In genomic region chr6:147540942-147541341, GRCm38 (mm10) we compare ENCODE assay signal across 25 mouse cellular contexts.
A peak's percentile ranks its signal among the peaks of the same experiment; 100 is the strongest.
DNase-seq lines count a peak whose midpoint lies in the region; ATAC-seq and TF ChIP-seq lines count a peak whose summit lies in the region.
"Had no signal": no experiment of that assay in that cellular context is flagged by ENCODE, and none has a peak within 500 bp of the region (broad histone marks: within the 10 kb centered on the region; RNA-seq: fewer than 3 reads in every experiment).

No protein-coding gene starts in this region.

- H3K9me3 ChIP-seq in embryonic facial prominence, embryonic 14.5 days (ENCODE audit: control insufficient read depth, low read length): 0 out of 2 replicates have a peak, but pooled peaks cover 6% of the 10 kb centered on the region
- H3K9me3 ChIP-seq in embryonic facial prominence, embryonic 10.5 days: no peaks in the 10 kb centered on the region
- peaks cover 3% of the 10 kb centered on the region; the same call in 1 of the 2 replicates for H3K9me3 ChIP-seq in kidney, embryonic 16.5 days (ENCODE audit: low read length)
- no peaks in the 10 kb centered on the region for H3K9me3 ChIP-seq in midbrain, embryonic 11.5 days (ENCODE audit: control insufficient read depth, low read length)
- no peaks in the 10 kb centered on the region for H3K9me3 ChIP-seq in midbrain, embryonic 13.5 days
- H3K9me3 ChIP-seq: embryonic facial prominence, embryonic 12.5 days; forebrain, embryonic 10.5 days; heart, embryonic 12.5 days; heart, embryonic 15.5 days; hindbrain, embryonic 10.5 days; hindbrain, embryonic 13.5 days had no signal

- no peaks in the 10 kb centered on the region for H3K36me3 ChIP-seq in embryonic facial prominence, embryonic 14.5 days (ENCODE audit: control insufficient read depth, insufficient read depth, low read length)
- H3K36me3 ChIP-seq in embryonic facial prominence, embryonic 10.5 days (replicated peaks): no peaks in the 10 kb centered on the region
- H3K36me3 ChIP-seq in kidney, adult 2 months (ENCODE audit: control insufficient read depth, insufficient read depth, low read length): no peaks in the 10 kb centered on the region; the same call in 1 of the 2 replicates
- H3K36me3 ChIP-seq in kidney, embryonic 16.5 days (ENCODE audit: insufficient read depth, low read length): peaks cover 2% of the 10 kb centered on the region; the same call in 1 of the 2 replicates
- no peaks in the 10 kb centered on the region for H3K36me3 ChIP-seq in midbrain, embryonic 11.5 days (ENCODE audit: control insufficient read depth, insufficient read depth, low read length)
- H3K36me3 ChIP-seq in midbrain, embryonic 13.5 days: peaks cover 6% of the 10 kb centered on the region; the same call in 1 of the 2 replicates
- H3K36me3 ChIP-seq: embryonic facial prominence, embryonic 12.5 days; forebrain, embryonic 10.5 days; heart, embryonic 15.5 days had no signal

- H3K4me3 ChIP-seq in embryonic facial prominence, embryonic 14.5 days (ENCODE audit: low read depth, low read length): no peak overlapping the region
- no peak overlapping the region for H3K4me3 ChIP-seq in embryonic facial prominence, embryonic 10.5 days
- H3K4me3 ChIP-seq in kidney, adult 2 months (ENCODE audit: insufficient read depth, low read depth, low read length): no peak overlapping the region
- H3K4me3 ChIP-seq in kidney, embryonic 16.5 days (ENCODE audit: low read length): no peak overlapping the region
- H3K4me3 ChIP-seq in midbrain, embryonic 11.5 days (ENCODE audit: low read depth, low read length): no peak overlapping the region
- H3K4me3 ChIP-seq in midbrain, embryonic 13.5 days (replicated peaks): no peak overlapping the region
- H3K4me3 ChIP-seq: embryonic facial prominence, embryonic 12.5 days; forebrain, embryonic 10.5 days; forebrain, embryonic 13.5 days; heart, embryonic 12.5 days; heart, embryonic 15.5 days; hindbrain, embryonic 10.5 days; hindbrain, embryonic 13.5 days had no signal

- DNase-seq in embryonic facial prominence, embryonic 14.5 days (ENCODE audit: low spot score): peak; percentile 36
- DNase-seq in embryonic facial prominence, embryonic 10.5 days (ENCODE audit: low spot score): no peak
- DNase-seq in kidney, adult 2 months: peak; percentile 48
- peak; percentile 6 for DNase-seq in midbrain, embryonic 11.5 days (ENCODE audit: low spot score, missing footprints)
- DNase-seq: adrenal gland, postnatal 10 days; adrenal gland, postnatal 36 days; cerebellum, adult 18-20 months; cerebellum, adult 9-10 months; cerebellum, postnatal 14 days; gastrocnemius, postnatal 10 days; gastrocnemius, postnatal 36 days; heart, postnatal 10 days; heart, postnatal 36 days had no signal

- H3K4me2 ChIP-seq in embryonic facial prominence, embryonic 14.5 days (ENCODE audit: low read depth, low read length): no peak overlapping the region
- no peak overlapping the region for H3K4me2 ChIP-seq in kidney, embryonic 16.5 days (replicated peaks; ENCODE audit: low read depth, low read length)
- no peak overlapping the region for H3K4me2 ChIP-seq in midbrain, embryonic 11.5 days
- no peak overlapping the region for H3K4me2 ChIP-seq in midbrain, embryonic 13.5 days (replicated peaks)
- H3K4me2 ChIP-seq: embryonic facial prominence, embryonic 12.5 days; forebrain, embryonic 13.5 days; heart, embryonic 12.5 days; heart, embryonic 15.5 days; hindbrain, embryonic 13.5 days had no signal

- no peak overlapping the region for H3K9ac ChIP-seq in embryonic facial prominence, embryonic 14.5 days (ENCODE audit: low read depth, low read length)
- H3K9ac ChIP-seq in kidney, embryonic 16.5 days (replicated peaks; ENCODE audit: low read length): no peak overlapping the region
- H3K9ac ChIP-seq in midbrain, embryonic 11.5 days (ENCODE audit: low read length): no peak overlapping the region
- H3K9ac ChIP-seq in midbrain, embryonic 13.5 days (replicated peaks): no peak overlapping the region
- H3K9ac ChIP-seq: embryonic facial prominence, embryonic 12.5 days; forebrain, embryonic 13.5 days; heart, embryonic 12.5 days; heart, embryonic 15.5 days; hindbrain, embryonic 13.5 days had no signal

- no peak overlapping the region for H3K27ac ChIP-seq in embryonic facial prominence, embryonic 14.5 days (replicated peaks; ENCODE audit: low read depth, low read length)
- H3K27ac ChIP-seq in embryonic facial prominence, embryonic 10.5 days (replicated peaks): no peak overlapping the region
- peak overlapping the region; percentile 36; the same call in 1 of the 2 replicates for H3K27ac ChIP-seq in kidney, adult 2 months (ENCODE audit: insufficient read depth, low read depth, low read length)
- no peak overlapping the region for H3K27ac ChIP-seq in kidney, embryonic 16.5 days (ENCODE audit: low read length)
- H3K27ac ChIP-seq in midbrain, embryonic 11.5 days (ENCODE audit: low read depth, low read length): no peak overlapping the region
- H3K27ac ChIP-seq in midbrain, embryonic 13.5 days: no peak overlapping the region
- H3K27ac ChIP-seq: embryonic facial prominence, embryonic 12.5 days; forebrain, embryonic 10.5 days; forebrain, embryonic 13.5 days; heart, embryonic 15.5 days; hindbrain, embryonic 10.5 days; hindbrain, embryonic 13.5 days had no signal

- H3K27me3 ChIP-seq in embryonic facial prominence, embryonic 14.5 days (replicated peaks; ENCODE audit: control insufficient read depth, insufficient read depth, low read length): no peaks in the 10 kb centered on the region
- H3K27me3 ChIP-seq in embryonic facial prominence, embryonic 10.5 days (replicated peaks; ENCODE audit: low read depth, poor library complexity, severe bottlenecking): no peaks in the 10 kb centered on the region
- H3K27me3 ChIP-seq in kidney, adult 2 months (replicated peaks; ENCODE audit: control insufficient read depth, insufficient read depth, low read length): no peaks in the 10 kb centered on the region
- no peaks in the 10 kb centered on the region for H3K27me3 ChIP-seq in kidney, embryonic 16.5 days (ENCODE audit: insufficient read depth, low read length)
- no peaks in the 10 kb centered on the region for H3K27me3 ChIP-seq in midbrain, embryonic 11.5 days (ENCODE audit: control insufficient read depth, insufficient read depth, low read length)
- H3K27me3 ChIP-seq in midbrain, embryonic 13.5 days: no peaks in the 10 kb centered on the region
- H3K27me3 ChIP-seq: embryonic facial prominence, embryonic 12.5 days; forebrain, embryonic 13.5 days; heart, embryonic 12.5 days; heart, embryonic 15.5 days; hindbrain, embryonic 13.5 days had no signal

- no peaks in the 10 kb centered on the region for H3K4me1 ChIP-seq in embryonic facial prominence, embryonic 14.5 days (ENCODE audit: control insufficient read depth, insufficient read depth, low read length)
- no peaks in the 10 kb centered on the region for H3K4me1 ChIP-seq in embryonic facial prominence, embryonic 10.5 days
- peaks cover 9% of the 10 kb centered on the region for H3K4me1 ChIP-seq in kidney, adult 2 months (ENCODE audit: control insufficient read depth, insufficient read depth, low read length)
- H3K4me1 ChIP-seq in kidney, embryonic 16.5 days (ENCODE audit: insufficient read depth, low read length): no peaks in the 10 kb centered on the region
- H3K4me1 ChIP-seq in midbrain, embryonic 11.5 days (ENCODE audit: control insufficient read depth, insufficient read depth, low read length): no peaks in the 10 kb centered on the region
- H3K4me1 ChIP-seq in midbrain, embryonic 13.5 days (replicated peaks): no peaks in the 10 kb centered on the region
- H3K4me1 ChIP-seq: embryonic facial prominence, embryonic 12.5 days; forebrain, embryonic 10.5 days; forebrain, embryonic 13.5 days; heart, embryonic 12.5 days; heart, embryonic 15.5 days; hindbrain, embryonic 10.5 days; hindbrain, embryonic 13.5 days had no signal

- TF ChIP-seq CTCF in kidney, adult 2 months (conservative IDR thresholded peaks at IDR 0.05; ENCODE audit: insufficient read depth, insufficient read length, low read depth, low read length): no peak

- no peak for ATAC-seq in embryonic facial prominence, embryonic 14.5 days (ENCODE audit: low read depth)
- ATAC-seq in kidney, embryonic 16.5 days (ENCODE audit: low FRiP score, low TSS enrichment): no peak
- no peak for ATAC-seq in midbrain, embryonic 11.5 days (ENCODE audit: low FRiP score)
- ATAC-seq in midbrain, embryonic 13.5 days: no peak
- ATAC-seq: activated CD4-positive, CD25-positive, alpha-beta regulatory T cell, adult 4 months; forebrain, embryonic 13.5 days; forebrain, embryonic 16.5 days; hindbrain, embryonic 16.5 days had no signal

- WGBS in embryonic facial prominence, embryonic 14.5 days: 84% methylated on average over 6 of the region's 6 CpGs
- 89% methylated on average over 6 of the region's 6 CpGs for WGBS in embryonic facial prominence, embryonic 10.5 days
- WGBS in kidney, adult 2 months: 74% methylated on average over 6 of the region's 6 CpGs
- 79% methylated on average over 6 of the region's 6 CpGs for WGBS in kidney, embryonic 16.5 days
- 89% methylated on average over 6 of the region's 6 CpGs for WGBS in midbrain, embryonic 11.5 days
- WGBS in midbrain, embryonic 13.5 days: 90% methylated on average over 6 of the region's 6 CpGs

- TF ChIP-seq POLR2A in kidney, adult 2 months (IDR thresholded peaks at IDR 0.05; ENCODE audit: low read depth, low read length): no peak
